Mouse (Mus musculus) forebrain, embryonic 10.5 days (tissue): ENCODE results near the gene Vwa3b. TPM values are rescaled to one million over a fixed set of nuclear protein-coding genes. Genes with fewer than 3 reads are reported as not detected.

Experiments used
- DNase-seq: peaks from one replicate; pipeline ENCODE4 v3.0.0-alpha.2; 2017; ENCODE audit warnings: low spot score; ENCODE audit errors: extremely low spot score
- H3K27ac ChIP-seq: fragments of 300-500 bp; sonication (generic); 2 replicates; pipeline ENCODE4 v1.5.1; 2016; ENCODE audit warnings: mild to moderate bottlenecking
- H3K27me3 ChIP-seq: fragments of 300-500 bp; sonication (generic); 2 replicates; pipeline ENCODE4 v1.6.1; 2016; ENCODE audit warnings: mild to moderate bottlenecking; ENCODE audit not compliant: poor library complexity, severe bottlenecking
- H3K36me3 ChIP-seq: fragments of 300-500 bp; sonication (generic); replicated peaks from 2 replicates; pipeline ENCODE4 v1.6.1; 2016; ENCODE audit warnings: mild to moderate bottlenecking, moderate library complexity
- H3K4me1 ChIP-seq: fragments of 300-500 bp; sonication (generic); 2 replicates; pipeline ENCODE4 v1.6.1; 2016
- H3K4me3 ChIP-seq: fragments of 300-500 bp; sonication (generic); 2 replicates; pipeline ENCODE4 v1.5.1; 2016; ENCODE audit warnings: mild to moderate bottlenecking, moderate library complexity
- H3K9me3 ChIP-seq: fragments of 300-500 bp; sonication (generic); 2 replicates; pipeline ENCODE4 v1.6.1; 2016; ENCODE audit warnings: mild to moderate bottlenecking, moderate library complexity
- WGBS: fragments of 180-500 bp; shearing (Covaris S2); methylation state at CpG from one replicate; pipeline ENCODE4 v1.1.7; 2016; 5-methylcytosine and 5-hydroxymethylcytosine counted together
- polyA plus RNA-seq: library from polyadenylated mRNA; unstranded; fragments of >200 nt; fragmentation: Nextera tagmentation; extraction: Ambion mirVana; gene quantifications from 2 replicates; pipeline ENCODE4 v1.2.1, GENCODE M21; 2016

Vwa3b gene
- polyA plus RNA-seq: 0.16 TPM in 1 of 2 replicates, not detected in the other

DNA sequence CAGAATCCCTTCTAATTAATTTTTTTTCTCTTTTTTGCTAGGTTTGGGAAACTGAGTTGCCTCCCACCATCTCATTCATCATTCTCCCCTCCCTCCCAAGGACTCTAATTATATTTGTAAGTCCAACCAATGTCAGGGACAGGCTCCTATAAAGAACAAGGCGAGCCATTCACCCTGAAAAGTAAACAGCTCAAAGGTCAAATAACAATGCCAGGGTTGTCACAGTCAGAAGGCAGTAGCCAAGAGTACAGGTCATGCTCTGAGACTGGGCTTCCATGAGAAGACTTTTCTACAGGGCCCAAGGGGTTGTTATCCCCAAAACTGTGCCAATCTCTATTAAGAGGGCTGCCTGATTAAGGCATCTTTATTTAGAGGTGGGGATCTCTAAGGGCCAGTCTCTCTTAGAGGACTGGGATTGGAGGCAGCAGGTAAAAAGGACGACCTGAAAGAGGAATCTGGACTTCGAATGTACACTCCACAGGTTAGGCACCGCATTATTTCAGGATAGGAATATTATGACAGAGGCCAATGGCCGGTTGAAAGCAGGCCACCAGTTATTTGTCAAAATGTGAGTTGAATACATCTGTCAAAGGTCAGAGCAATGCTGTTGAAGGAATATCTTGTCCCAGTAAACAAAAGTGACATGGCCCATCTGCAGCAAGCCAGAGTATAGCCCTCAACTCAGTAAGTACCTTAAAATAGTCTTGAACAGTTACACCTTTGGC, at the start of gene Vwa3b:
Vwa3b (plus strand) TSS at position 635 of the 725 bp plus-strand sequence.
- Histone ChIP-seq H3K36me3 (no peaks in the 10 kb centered on the region), H3K4me3 (no peak within 1 kb of the TSS), H3K4me1 (peaks cover 23% of the 10 kb centered on the region), H3K27ac (no peak within 1 kb of the TSS), H3K27me3 (peaks cover 14% of the 10 kb centered on the region), H3K9me3 (no peaks in the 10 kb centered on the region)
- WGBS: 80% methylated on average over 5 of the region's 5 CpGs
- no peak for DNase-seq

DNA sequence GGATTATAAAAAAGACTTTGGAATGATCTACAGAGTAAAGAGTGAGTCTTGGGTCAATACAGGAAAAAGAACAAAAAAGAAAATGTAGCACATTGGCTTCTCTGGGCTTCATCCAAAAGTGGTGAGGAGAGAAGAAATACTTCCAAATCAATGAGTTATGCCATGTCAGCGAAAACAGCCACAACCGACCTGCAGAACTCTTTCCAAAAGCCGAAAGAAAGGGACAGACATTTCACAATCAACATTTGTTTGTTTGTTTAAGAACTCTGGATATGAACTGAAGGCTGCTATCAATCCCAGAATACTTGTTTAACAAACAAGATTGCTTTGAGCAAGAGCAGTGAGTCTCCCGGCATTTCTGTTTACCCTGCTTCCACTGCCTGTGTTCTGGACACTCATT, 49.6 kb upstream of the Vwa3b start:
- 96% methylated on average over 4 of the region's 4 CpGs for WGBS
- Histone ChIP-seq H3K4me3 (no peak overlapping the region), H3K36me3 (no peaks in the 10 kb centered on the region), H3K9me3 (no peaks in the 10 kb centered on the region), H3K27me3 (no peaks in the 10 kb centered on the region), H3K4me1 (no peaks in the 10 kb centered on the region), H3K27ac (no peak overlapping the region)
- no peak for DNase-seq

DNA sequence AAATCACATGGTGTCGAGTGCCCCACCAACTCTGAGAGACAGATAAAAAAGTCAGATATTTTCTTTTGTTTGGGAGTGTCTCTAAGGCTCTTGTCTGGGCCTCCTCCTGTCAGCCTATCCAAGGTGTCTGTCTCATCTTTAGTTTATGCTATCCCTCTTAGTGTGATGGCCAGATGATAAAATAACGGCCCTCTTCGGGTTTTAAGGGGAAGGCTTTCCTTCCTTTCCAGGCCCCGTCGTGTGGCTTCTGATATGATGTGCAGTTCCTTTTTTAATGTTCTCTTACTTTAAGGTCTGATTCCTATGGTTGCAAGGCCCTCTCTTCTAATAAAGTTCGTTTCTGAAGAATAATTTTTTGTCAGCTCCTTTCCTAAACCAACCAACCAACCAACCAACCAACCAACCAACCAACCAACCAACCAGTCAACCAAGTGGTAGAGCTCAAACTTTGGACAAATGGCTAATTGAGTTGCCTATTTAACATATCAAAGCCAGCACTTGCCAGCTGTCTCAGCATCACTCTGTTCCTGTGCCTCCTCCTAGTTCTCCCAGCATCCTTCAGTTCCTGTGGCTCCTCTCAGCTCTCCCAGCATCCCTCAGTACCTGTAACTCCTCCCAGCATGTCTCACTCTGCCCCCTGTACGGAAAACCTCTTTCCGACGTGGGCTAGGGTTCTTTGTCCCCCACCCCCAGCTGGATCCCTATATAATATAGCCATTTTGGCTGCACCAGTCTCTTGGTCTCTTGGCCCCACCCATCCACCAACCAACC, 44.0 kb upstream of the Vwa3b start:
- no peak overlapping the region for H3K4me3 ChIP-seq
- peaks cover 26% of the 10 kb centered on the region for H3K27me3 ChIP-seq
- 89% methylated on average over 9 of the region's 9 CpGs for WGBS
- no peaks in the 10 kb centered on the region for H3K9me3 ChIP-seq
- no peak overlapping the region for H3K27ac ChIP-seq
- H3K4me1 ChIP-seq: peaks cover 33% of the 10 kb centered on the region
- DNase-seq: no peak
- no peaks in the 10 kb centered on the region for H3K36me3 ChIP-seq

DNA sequence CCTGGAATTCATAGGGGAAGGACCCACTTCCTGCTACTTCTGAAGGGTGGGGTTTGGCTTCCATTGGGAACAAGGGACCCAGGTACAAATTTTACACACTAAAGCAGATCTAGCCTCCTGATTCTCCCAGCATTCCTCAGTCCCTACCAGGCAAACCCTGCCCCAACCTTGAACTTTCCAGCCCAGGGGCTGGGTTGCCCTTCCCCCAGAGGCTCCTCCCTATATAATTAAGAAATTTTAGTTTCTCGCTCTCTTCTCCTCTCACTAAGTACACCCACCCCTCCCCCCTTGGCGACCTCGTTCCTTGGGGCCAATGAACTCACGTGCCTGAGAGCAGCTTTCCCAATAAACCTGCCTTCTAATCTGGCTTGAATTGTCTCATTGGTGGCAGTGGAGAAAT, 42.6 kb upstream of the Vwa3b start:
- no peak overlapping the region for H3K4me3 ChIP-seq
- H3K4me1 ChIP-seq: peaks cover 36% of the 10 kb centered on the region
- peaks cover 26% of the 10 kb centered on the region for H3K27me3 ChIP-seq
- no peaks in the 10 kb centered on the region for H3K36me3 ChIP-seq
- DNase-seq: no peak
- H3K9me3 ChIP-seq: no peaks in the 10 kb centered on the region
- 34% methylated on average over 4 of the region's 4 CpGs for WGBS
- H3K27ac ChIP-seq: no peak overlapping the region

DNA sequence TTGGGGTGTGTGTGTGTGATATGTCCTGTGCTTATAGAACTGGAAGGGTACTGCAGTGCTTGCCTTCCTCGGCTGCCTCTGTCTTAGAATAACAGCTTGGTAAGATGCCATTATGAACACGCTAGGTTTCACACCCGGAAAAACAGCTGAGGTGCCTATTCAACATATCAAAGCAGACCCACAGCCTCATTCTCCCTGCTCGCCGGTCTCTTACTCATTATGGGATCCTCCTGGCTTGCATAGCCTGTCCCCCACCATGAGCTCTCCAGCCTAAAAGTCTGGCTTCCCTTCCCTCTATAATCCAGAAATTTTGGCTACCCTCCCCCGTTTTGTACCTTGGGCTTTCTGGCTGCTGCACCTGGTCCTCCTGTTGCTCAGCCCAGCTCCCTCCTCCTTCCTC, 42.0 kb upstream of the Vwa3b start:
- Histone ChIP-seq H3K27ac (no peak overlapping the region), H3K27me3 (peaks cover 26% of the 10 kb centered on the region), H3K4me3 (no peak overlapping the region), H3K9me3 (no peaks in the 10 kb centered on the region), H3K4me1 (peaks cover 36% of the 10 kb centered on the region), H3K36me3 (no peaks in the 10 kb centered on the region)
- DNase-seq: no peak
- 35% methylated on average over 6 of the region's 6 CpGs for WGBS

DNA sequence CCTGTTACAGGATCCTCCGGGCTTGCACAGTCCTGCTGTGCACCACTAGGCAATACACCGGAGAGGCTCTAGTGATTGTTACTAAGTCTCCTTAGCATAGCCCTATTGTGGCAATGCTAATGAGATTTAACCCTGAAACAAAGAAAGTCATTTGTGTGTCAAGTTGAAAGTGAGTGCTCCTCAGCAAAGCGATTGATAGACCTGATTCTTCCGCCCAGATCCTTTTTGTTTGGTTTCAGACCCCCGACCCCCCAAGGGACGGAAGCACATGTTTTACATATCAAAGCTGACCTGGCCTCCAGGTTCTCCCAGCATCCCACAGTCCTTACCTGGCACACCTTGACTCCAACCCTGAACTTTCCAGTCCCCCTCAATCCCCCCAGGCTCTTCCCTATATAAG, 40.5 kb upstream of the Vwa3b start:
- Histone ChIP-seq H3K9me3 (no peaks in the 10 kb centered on the region), H3K27me3 (peaks cover 26% of the 10 kb centered on the region), H3K36me3 (no peaks in the 10 kb centered on the region), H3K4me1 (peaks cover 36% of the 10 kb centered on the region), H3K27ac (no peak overlapping the region), H3K4me3 (no peak overlapping the region)
- 16% methylated on average over 6 of the region's 6 CpGs for WGBS
- DNase-seq: no peak

DNA sequence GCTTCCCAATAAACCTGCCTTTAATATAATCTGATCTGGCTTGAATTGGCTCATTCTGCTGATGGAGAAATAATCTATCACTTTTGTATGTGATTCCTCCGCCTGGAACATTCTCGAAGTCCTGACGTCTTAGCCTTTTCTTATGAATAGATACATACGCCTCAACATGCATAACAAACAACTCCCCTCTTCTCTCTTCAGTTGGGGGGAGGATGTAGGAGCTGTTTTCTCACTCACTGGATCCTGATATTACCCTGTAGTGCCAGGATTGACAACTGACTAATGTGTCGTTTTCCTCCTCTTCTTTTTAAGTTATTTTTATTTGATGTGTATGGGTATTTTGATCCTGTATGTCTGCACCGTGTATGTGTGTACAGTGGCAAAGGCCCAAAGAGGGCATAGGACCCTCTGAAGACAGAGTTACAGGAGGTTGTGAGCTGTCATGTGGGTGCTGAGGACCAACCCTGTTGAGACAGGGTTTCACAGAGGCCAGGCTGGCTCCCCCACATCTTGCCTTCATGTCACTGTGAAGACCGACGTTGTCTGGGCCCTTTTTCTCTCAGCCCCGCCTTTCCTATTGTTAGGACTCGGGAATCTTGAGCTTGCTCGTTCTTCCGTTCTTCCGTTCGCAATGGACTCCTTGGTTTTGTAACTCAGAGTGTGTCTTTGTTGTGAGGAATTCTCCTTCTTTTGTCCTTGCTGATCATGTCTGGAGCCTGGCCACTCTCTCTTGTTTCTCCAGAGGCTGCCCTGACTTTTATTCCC, 39.8 kb upstream of the Vwa3b start:
- Histone ChIP-seq H3K4me3 (no peak overlapping the region), H3K36me3 (no peaks in the 10 kb centered on the region), H3K27me3 (peaks cover 26% of the 10 kb centered on the region), H3K9me3 (no peaks in the 10 kb centered on the region), H3K4me1 (peaks cover 36% of the 10 kb centered on the region), H3K27ac (0 out of 2 replicates have a peak overlapping the region, but pooled peaks have one; percentile 2)
- DNase-seq: no peak
- WGBS: 34% methylated on average over 14 of the region's 14 CpGs

DNA sequence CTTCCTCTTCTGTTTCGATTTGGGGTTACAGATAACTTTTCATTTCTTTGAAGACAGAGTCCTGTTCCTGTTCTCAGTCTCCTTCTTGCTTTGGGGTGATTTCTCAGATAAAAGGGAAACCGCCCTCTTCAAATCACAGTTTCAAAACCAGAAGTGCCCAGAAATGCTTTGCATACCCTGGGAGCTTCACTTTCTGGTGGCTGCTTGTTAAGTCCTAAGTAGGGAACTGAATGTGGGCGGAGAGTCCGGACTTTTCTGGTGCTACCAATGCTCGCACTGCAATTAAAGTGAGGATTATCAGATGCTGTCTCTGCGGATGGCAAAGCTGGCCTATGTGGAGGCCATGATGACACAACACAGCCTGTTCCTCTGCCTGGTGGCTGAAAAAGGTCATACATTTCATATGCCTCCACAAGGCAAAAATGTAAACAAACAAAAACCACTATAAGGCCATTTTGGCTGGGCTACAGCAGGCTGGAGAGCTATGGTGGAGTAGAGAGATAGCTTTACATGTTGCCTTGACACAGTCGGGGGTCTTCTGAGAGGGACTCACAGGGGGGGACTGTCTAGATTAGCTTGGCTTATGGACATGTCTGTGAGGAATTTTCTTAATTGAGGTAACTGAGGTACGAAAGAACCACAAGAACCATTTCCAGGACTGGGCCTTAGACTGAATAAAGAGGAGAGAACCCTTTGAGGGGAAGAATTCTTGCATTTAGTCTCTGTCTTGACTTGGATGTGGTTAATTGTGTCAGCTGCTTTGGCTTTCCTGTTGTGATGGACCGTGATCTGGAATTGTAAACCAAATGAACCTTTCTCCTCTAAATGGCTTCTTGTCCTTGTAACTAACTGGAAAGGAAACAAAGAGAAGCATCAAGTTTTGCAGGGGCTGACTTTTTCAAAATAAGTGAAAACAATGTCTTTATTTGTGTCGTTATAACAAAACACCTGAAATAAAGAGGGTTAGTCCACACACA, 38.9 kb upstream of the Vwa3b start:
- H3K36me3 ChIP-seq: no peaks in the 10 kb centered on the region
- H3K27ac ChIP-seq: 0 out of 2 replicates have a peak overlapping the region, but pooled peaks have one; percentile 2
- peaks cover 26% of the 10 kb centered on the region for H3K27me3 ChIP-seq
- no peaks in the 10 kb centered on the region for H3K9me3 ChIP-seq
- 75% methylated on average over 10 of the region's 10 CpGs for WGBS
- no peak overlapping the region for H3K4me3 ChIP-seq
- DNase-seq: no peak
- H3K4me1 ChIP-seq: peaks cover 36% of the 10 kb centered on the region

DNA sequence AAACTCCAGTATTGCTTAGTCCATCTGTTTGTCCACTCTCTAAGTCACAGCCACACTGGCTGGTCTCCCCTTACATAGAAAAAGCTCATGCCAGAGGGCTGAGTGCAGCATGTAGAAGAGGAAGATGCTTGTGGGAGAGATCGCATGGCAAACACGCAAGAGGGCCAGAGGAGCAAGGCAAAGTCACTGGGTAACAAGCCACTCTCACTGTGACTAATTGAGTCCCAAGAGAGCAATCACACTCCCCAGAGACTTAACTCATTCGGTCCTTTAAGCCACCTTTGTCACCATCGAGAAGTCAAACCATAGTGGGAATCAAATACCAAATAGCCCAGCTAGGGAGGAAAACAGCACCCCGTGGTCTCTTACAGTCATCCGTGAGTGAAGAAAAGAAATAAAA, 38.2 kb upstream of the Vwa3b start:
- no peaks in the 10 kb centered on the region for H3K36me3 ChIP-seq
- peaks cover 36% of the 10 kb centered on the region for H3K4me1 ChIP-seq
- H3K27me3 ChIP-seq: peaks cover 26% of the 10 kb centered on the region
- no peak for DNase-seq
- no peak overlapping the region for H3K27ac ChIP-seq
- H3K4me3 ChIP-seq: no peak overlapping the region
- H3K9me3 ChIP-seq: no peaks in the 10 kb centered on the region
- 87% methylated on average over 6 of the region's 6 CpGs for WGBS

DNA sequence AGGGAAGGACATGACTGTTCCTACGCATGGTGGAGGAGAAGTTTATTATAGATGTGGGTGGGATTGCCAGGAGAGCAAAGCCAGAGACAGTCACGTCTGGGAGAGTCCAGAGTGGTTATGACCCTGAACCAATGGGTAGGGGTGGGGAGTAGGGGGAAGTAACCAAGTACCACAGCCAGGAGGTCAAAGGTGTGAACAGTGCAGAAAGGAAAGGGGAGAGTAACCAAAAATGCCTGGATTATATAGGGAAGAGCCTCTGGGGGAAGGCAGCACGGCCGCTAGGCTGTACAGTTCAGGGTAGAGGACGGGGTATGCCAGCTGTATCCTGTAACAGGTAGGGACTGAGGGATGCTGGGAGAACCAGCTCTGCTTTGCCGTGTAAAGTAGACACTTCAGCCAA, 37.8 kb upstream of the Vwa3b start:
- H3K4me1 ChIP-seq: peaks cover 36% of the 10 kb centered on the region
- DNase-seq: no peak
- no peaks in the 10 kb centered on the region for H3K9me3 ChIP-seq
- H3K36me3 ChIP-seq: no peaks in the 10 kb centered on the region
- WGBS: 87% methylated on average over 6 of the region's 6 CpGs
- no peak overlapping the region for H3K4me3 ChIP-seq
- peaks cover 26% of the 10 kb centered on the region for H3K27me3 ChIP-seq
- H3K27ac ChIP-seq: no peak overlapping the region

DNA sequence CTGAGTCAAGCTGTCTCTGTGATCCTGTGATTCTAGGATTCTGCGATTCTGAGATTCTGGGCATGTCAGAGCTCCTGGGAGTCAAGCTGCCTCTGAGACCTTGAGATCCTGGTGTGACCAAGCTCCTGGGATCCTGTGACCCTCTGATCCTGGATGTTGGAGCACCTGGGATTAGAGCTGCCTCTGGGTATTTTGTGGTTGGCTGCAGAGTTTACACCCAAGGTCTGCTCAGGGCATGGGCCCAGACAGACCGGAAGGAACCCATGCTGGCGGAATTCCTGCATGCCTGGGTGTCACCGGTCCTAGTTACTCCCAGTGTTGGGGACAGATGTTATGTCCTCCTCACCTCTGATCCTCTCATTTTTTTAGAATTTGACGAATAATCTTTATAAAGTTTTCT, 32.1 kb upstream of the Vwa3b start:
- peaks cover 9% of the 10 kb centered on the region; the same call in 1 of the 2 replicates for H3K4me1 ChIP-seq
- no peaks in the 10 kb centered on the region for H3K9me3 ChIP-seq
- DNase-seq: no peak
- H3K36me3 ChIP-seq: no peaks in the 10 kb centered on the region
- no peaks in the 10 kb centered on the region for H3K27me3 ChIP-seq
- no peak overlapping the region for H3K27ac ChIP-seq
- 95% methylated on average over 5 of the region's 5 CpGs for WGBS
- no peak overlapping the region for H3K4me3 ChIP-seq

DNA sequence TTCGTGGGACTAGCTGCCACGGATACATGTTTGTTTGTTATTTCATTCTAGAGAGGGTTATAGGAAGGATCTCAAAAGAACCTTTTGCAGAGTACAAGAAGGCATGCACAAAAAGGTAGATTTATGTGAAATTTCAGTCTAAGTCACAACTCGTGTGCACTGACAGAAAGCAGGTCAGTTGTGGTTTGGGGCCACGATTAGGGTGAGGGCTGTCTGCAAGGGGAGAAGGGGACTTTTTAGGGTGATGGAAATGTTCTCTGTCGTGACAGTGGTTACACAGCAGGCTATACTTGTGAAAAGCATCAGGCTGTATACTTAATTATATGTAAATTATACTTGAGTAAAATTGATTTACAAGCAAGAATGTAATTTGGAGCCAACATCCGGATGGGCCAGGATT, 30.6 kb upstream of the Vwa3b start:
- H3K9me3 ChIP-seq: no peaks in the 10 kb centered on the region
- H3K4me1 ChIP-seq: peaks cover 9% of the 10 kb centered on the region; the same call in 1 of the 2 replicates
- H3K36me3 ChIP-seq: no peaks in the 10 kb centered on the region
- 87% methylated on average over 6 of the region's 6 CpGs for WGBS
- no peak overlapping the region for H3K4me3 ChIP-seq
- no peak for DNase-seq
- H3K27me3 ChIP-seq: no peaks in the 10 kb centered on the region
- no peak overlapping the region for H3K27ac ChIP-seq
